Mouse (Mus musculus) v-Abl transformed pro-B cells (cell line): ENCODE data around the gene Myzap.

Source experiments
- in situ Hi-C, 2 experiments: fragments of 400-800 bp; cut with MboI; formaldehyde crosslinking; loops; one replicate each; pipeline ENCODE4 v1.15.1; 2025; ENCODE audit not compliant: unreplicated experiment in 2 of 2

Gene Myzap

GRCm38 (mm10) chr9:71493771-71494170, 98.4 kb downstream of the Myzap start:
- in situ Hi-C loops, result loop anchor here in 1 of 2 experiments (25.0 kb wide), 1 partner anchor 1619 kb away; the partner anchor contains the start of genes Gm20509, Khdc3 and Rsl24d1

- in situ Hi-C loops, result loop anchor here in 1 of 2 experiments (25.0 kb wide), 1 partner anchor 1620 kb away; the partner anchor contains the start of genes Gm20509, Khdc3 and Rsl24d1
Measured at GRCm38 (mm10) chr9:71492296-71493025, 99.7 kb downstream of the Myzap start.

- in situ Hi-C loops, result loop anchor here in 1 of 2 experiments (25.0 kb wide), 1 partner anchor 1622 kb away; the partner anchor contains the start of genes Gm20509, Khdc3 and Rsl24d1
Measured at GRCm38 (mm10) chr9:71490076-71490475, 102.1 kb downstream of the Myzap start.

GRCm38 (mm10) chr9:71486127-71486526, 106.0 kb downstream of the Myzap start:
- in situ Hi-C loops, result loop anchor here in 1 of 2 experiments (25.0 kb wide), 1 partner anchor 1626 kb away; the partner anchor contains the start of genes Gm20509, Khdc3 and Rsl24d1

GRCm38 (mm10) chr9:71485475-71486094, 106.6 kb downstream of the Myzap start, which contains the start of gene Polr2m:
TSS of gene Polr2m (minus strand) at chr9:71485935.
- in situ Hi-C loops, result loop anchor here in 1 of 2 experiments (25.0 kb wide), 1 partner anchor 1627 kb away; the partner anchor contains the start of genes Gm20509, Khdc3 and Rsl24d1

GRCm38 (mm10) chr9:71484871-71485474, 107.2 kb downstream of the Myzap start:
- in situ Hi-C loops, result loop anchor here in 1 of 2 experiments (25.0 kb wide), 1 partner anchor 1627 kb away; the partner anchor contains the start of genes Gm20509, Khdc3 and Rsl24d1

GRCm38 (mm10) chr9:71483872-71484271, 108.3 kb downstream of the Myzap start:
- in situ Hi-C loops, result loop anchor here in 1 of 2 experiments (25.0 kb wide), 1 partner anchor 1628 kb away; the partner anchor contains the start of genes Gm20509, Khdc3 and Rsl24d1

GRCm38 (mm10) chr9:71480305-71480704, 111.9 kb downstream of the Myzap start:
- in situ Hi-C loops, result loop anchor here in 1 of 2 experiments (25.0 kb wide), 1 partner anchor 1632 kb away; the partner anchor contains the start of genes Gm20509, Khdc3 and Rsl24d1

GRCm38 (mm10) chr9:71479413-71479812, 112.7 kb downstream of the Myzap start:
- in situ Hi-C loops, result loop anchor here in 1 of 2 experiments (25.0 kb wide), 1 partner anchor 1633 kb away; the partner anchor contains the start of genes Gm20509, Khdc3 and Rsl24d1

GRCm38 (mm10) chr9:71478596-71478995, 113.6 kb downstream of the Myzap start:
- in situ Hi-C loops, result loop anchor here in 1 of 2 experiments (25.0 kb wide), 1 partner anchor 1634 kb away; the partner anchor contains the start of genes Gm20509, Khdc3 and Rsl24d1

GRCm38 (mm10) chr9:71476601-71477000, 115.6 kb downstream of the Myzap start:
- in situ Hi-C loops, result loop anchor here in 1 of 2 experiments (25.0 kb wide), 1 partner anchor 1636 kb away; the partner anchor contains the start of genes Gm20509, Khdc3 and Rsl24d1

- in situ Hi-C loops, result loop anchor here in 1 of 2 experiments (25.0 kb wide), 1 partner anchor 1637 kb away; the partner anchor contains the start of genes Gm20509, Khdc3 and Rsl24d1
Measured at GRCm38 (mm10) chr9:71475536-71475935, 116.6 kb downstream of the Myzap start.

- in situ Hi-C loops, result no loop called here
Measured at GRCm38 (mm10) chr9:71467434-71467833, 124.7 kb downstream of the Myzap start.

GRCm38 (mm10) chr9:71466111-71466510, 126.0 kb downstream of the Myzap start:
- in situ Hi-C loops, result no loop called here

- in situ Hi-C loops, result no loop called here
Measured at GRCm38 (mm10) chr9:71463072-71463667, 129.0 kb downstream of the Myzap start.

GRCm38 (mm10) chr9:71456738-71457137, 135.4 kb downstream of the Myzap start:
- in situ Hi-C loops, result no loop called here
